Mouse (Mus musculus) forebrain, embryonic 13.5 days (tissue): ENCODE results near the gene Trmt61a. TPM values are rescaled to one million over a fixed set of nuclear protein-coding genes. Genes with fewer than 3 reads are reported as not detected.
A peak's percentile ranks its signal among the peaks of the same experiment; 100 is the strongest.
"Not testable (repeated sequence)": the region's sequence is repeated elsewhere in the genome, so short reads cannot be mapped to it uniquely, and the experiment has no call there.

Experiments
- ATAC-seq: fragments of 200-750 bp; cut with Nextera tagmentation; 2 replicates; pipeline ENCODE4 v1.8.0; 2017
- H3K27ac ChIP-seq: fragments of 300-500 bp; sonication (generic); 2 replicates; pipeline ENCODE4 v1.5.1; 2015; ENCODE audit warnings: inconsistent platforms, mild to moderate bottlenecking, moderate library complexity
- H3K27me3 ChIP-seq: fragments of 300-500 bp; sonication (generic); 2 replicates; pipeline ENCODE4 v1.6.1; 2015; ENCODE audit warnings: mild to moderate bottlenecking, inconsistent platforms
- H3K36me3 ChIP-seq: fragments of 300-500 bp; sonication (generic); 2 replicates; pipeline ENCODE4 v1.6.1; 2015; ENCODE audit warnings: mild to moderate bottlenecking, inconsistent platforms; ENCODE audit not compliant: poor library complexity, severe bottlenecking
- H3K4me1 ChIP-seq: fragments of 300-500 bp; sonication (generic); 2 replicates; pipeline ENCODE4 v1.6.1; 2015; ENCODE audit warnings: inconsistent platforms
- H3K4me2 ChIP-seq: fragments of 300-500 bp; sonication (generic); 2 replicates; pipeline ENCODE4 v1.6.1; 2015; ENCODE audit warnings: inconsistent platforms, mild to moderate bottlenecking, moderate library complexity
- H3K4me3 ChIP-seq: fragments of 300-500 bp; sonication (generic); 2 replicates; pipeline ENCODE4 v1.5.1; 2015; ENCODE audit warnings: mild to moderate bottlenecking, inconsistent platforms
- H3K9ac ChIP-seq: fragments of 300-500 bp; sonication (generic); 2 replicates; pipeline ENCODE4 v1.6.1; 2015; ENCODE audit warnings: mild to moderate bottlenecking, inconsistent platforms
- H3K9me3 ChIP-seq: fragments of 300-500 bp; sonication (generic); replicated peaks from 2 replicates; pipeline ENCODE4 v1.6.1; 2016; ENCODE audit warnings: inconsistent platforms
- WGBS: fragments of 180-500 bp; shearing (Covaris S2); methylation state at CpG from one replicate; pipeline ENCODE4 v1.1.7; 2015; 5-methylcytosine and 5-hydroxymethylcytosine counted together
- polyA plus RNA-seq: library from polyadenylated mRNA; unstranded; fragments of >200 nt; fragmentation: Nextera tagmentation; extraction: Ambion mirVana; gene quantifications from 2 replicates; pipeline ENCODE4 v1.2.1, GENCODE M21; 2015

The Trmt61a gene
- polyA plus RNA-seq = 10.7 and 12.2 TPM in 2 replicates

GRCm38 (mm10) chr12:111677882-111678669 is at the start of gene Trmt61a:
Gene Trmt61a (plus strand): TSS chr12:111678105.
- Histone ChIP-seq H3K9me3 (no peaks in the 10 kb centered on the region), H3K4me1 (peaks cover 23% of the 10 kb centered on the region), H3K9ac (peak within 1 kb of the TSS; percentile 80), H3K4me2 (peak within 1 kb of the TSS; percentile 98), H3K4me3 (peak within 1 kb of the TSS; percentile 90), H3K27ac (peak within 1 kb of the TSS; percentile 93), H3K27me3 (peaks cover 8% of the 10 kb centered on the region), H3K36me3 (peaks cover 28% of the 10 kb centered on the region)
- peak; percentile 88 for ATAC-seq
- WGBS = under 1% methylated on average over 51 of the region's 51 CpGs

GRCm38 (mm10) chr12:111648061-111648645 is 29.8 kb upstream of the Trmt61a start:
- ATAC-seq = peak; percentile 65; the same call in 1 of the 2 replicates
- Histone ChIP-seq H3K9ac (no peak overlapping the region), H3K27ac (no peak overlapping the region), H3K4me1 (no peaks in the 10 kb centered on the region), H3K4me2 (no peak overlapping the region), H3K4me3 (no peak overlapping the region), H3K9me3 (no peaks in the 10 kb centered on the region), H3K36me3 (peaks cover 90% of the 10 kb centered on the region), H3K27me3 (no peaks in the 10 kb centered on the region)
- WGBS = 56% methylated on average over 6 of the region's 6 CpGs

DNA sequence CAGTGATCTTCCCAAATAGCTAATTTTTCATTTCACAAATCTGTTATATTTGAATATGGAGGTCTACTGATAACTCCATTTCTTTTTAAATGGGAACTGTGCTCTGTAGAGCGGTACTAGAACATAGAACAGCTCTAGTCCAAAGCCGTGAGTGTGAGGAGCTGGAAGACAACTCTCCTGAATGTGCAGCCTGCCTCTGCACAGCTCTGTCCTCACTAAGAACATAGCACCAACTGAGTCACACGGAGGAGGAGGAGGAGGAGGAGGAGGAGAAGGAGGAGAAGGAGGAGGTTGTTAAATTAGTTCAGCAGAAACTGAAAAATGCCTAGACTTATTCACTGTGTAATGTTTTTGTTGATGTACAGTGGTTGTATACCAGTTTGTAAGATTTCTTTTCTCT is 25.0 kb upstream of the Trmt61a start:
- Histone ChIP-seq H3K9ac (no peak overlapping the region), H3K36me3 (peaks cover 84% of the 10 kb centered on the region), H3K27me3 (no peaks in the 10 kb centered on the region), H3K4me1 (peaks cover 4% of the 10 kb centered on the region; the same call in 1 of the 2 replicates), H3K27ac (no peak overlapping the region), H3K9me3 (no peaks in the 10 kb centered on the region), H3K4me2 (no peak overlapping the region), H3K4me3 (no peak overlapping the region)
- 81% methylated on average over 3 of the region's 3 CpGs for WGBS
- no peak for ATAC-seq

GRCm38 (mm10) chr12:111653434-111653833 is 24.5 kb upstream of the Trmt61a start:
- peak; percentile 41; the same call in 1 of the 2 replicates for ATAC-seq
- H3K4me2 ChIP-seq = no peak overlapping the region
- H3K36me3 ChIP-seq = peaks cover 80% of the 10 kb centered on the region
- H3K4me3 ChIP-seq = no peak overlapping the region
- no peak overlapping the region for H3K9ac ChIP-seq
- H3K9me3 ChIP-seq = no peaks in the 10 kb centered on the region
- H3K27ac ChIP-seq = peak overlapping the region; percentile 7; the same call in 1 of the 2 replicates
- 33% methylated on average over 3 of the region's 3 CpGs for WGBS
- H3K27me3 ChIP-seq = no peaks in the 10 kb centered on the region
- peaks cover 4% of the 10 kb centered on the region; the same call in 1 of the 2 replicates for H3K4me1 ChIP-seq

- 94% methylated on average over 11 of the region's 11 CpGs for WGBS
- Histone ChIP-seq H3K36me3 (peaks cover 74% of the 10 kb centered on the region), H3K4me3 (no peak overlapping the region), H3K27me3 (no peaks in the 10 kb centered on the region), H3K27ac (no peak overlapping the region), H3K4me1 (peaks cover 4% of the 10 kb centered on the region; the same call in 1 of the 2 replicates), H3K9me3 (no peaks in the 10 kb centered on the region), H3K9ac (no peak overlapping the region), H3K4me2 (no peak overlapping the region)
- no peak for ATAC-seq
Measured at GRCm38 (mm10) chr12:111655695-111656094, 22.2 kb upstream of the Trmt61a start.

DNA sequence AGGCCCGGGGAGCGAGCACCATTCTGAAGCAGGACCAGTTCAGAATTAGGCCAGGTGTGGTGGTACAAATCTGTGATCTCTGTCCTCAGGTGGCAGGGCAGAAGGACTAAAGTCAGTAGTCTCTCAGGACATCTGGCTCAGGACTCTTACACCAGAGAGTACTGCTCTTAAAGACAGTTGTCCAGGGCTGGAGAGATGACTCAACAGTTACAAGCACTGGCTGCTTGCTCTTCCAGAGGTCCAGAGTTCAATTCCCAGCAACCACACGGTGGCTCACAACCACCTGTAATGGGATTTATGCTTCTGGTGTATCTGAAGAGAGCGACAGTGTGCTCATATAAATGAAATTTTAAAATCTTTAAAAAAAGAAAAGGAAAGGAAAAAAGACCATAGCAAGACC is 18.6 kb upstream of the Trmt61a start:
- Histone ChIP-seq H3K27ac (no peak overlapping the region), H3K4me2 (no peak overlapping the region), H3K9ac (no peak overlapping the region), H3K36me3 (peaks cover 70% of the 10 kb centered on the region), H3K9me3 (no peaks in the 10 kb centered on the region), H3K4me3 (no peak overlapping the region), H3K4me1 (no peaks in the 10 kb centered on the region), H3K27me3 (no peaks in the 10 kb centered on the region)
- 95% methylated on average over 4 of the region's 4 CpGs for WGBS
- ATAC-seq = no peak

- no peaks in the 10 kb centered on the region for H3K27me3 ChIP-seq
- H3K9me3 ChIP-seq = no peaks in the 10 kb centered on the region
- H3K36me3 ChIP-seq = peaks cover 67% of the 10 kb centered on the region
- no peak for ATAC-seq
- no peaks in the 10 kb centered on the region for H3K4me1 ChIP-seq
- H3K4me2 ChIP-seq = no peak overlapping the region
- H3K9ac ChIP-seq = no peak overlapping the region
- H3K27ac ChIP-seq = no peak overlapping the region
- 93% methylated on average over 1 of the region's 1 CpGs for WGBS
- no peak overlapping the region for H3K4me3 ChIP-seq
Measured at GRCm38 (mm10) chr12:111660628-111661027, 17.3 kb upstream of the Trmt61a start.

DNA sequence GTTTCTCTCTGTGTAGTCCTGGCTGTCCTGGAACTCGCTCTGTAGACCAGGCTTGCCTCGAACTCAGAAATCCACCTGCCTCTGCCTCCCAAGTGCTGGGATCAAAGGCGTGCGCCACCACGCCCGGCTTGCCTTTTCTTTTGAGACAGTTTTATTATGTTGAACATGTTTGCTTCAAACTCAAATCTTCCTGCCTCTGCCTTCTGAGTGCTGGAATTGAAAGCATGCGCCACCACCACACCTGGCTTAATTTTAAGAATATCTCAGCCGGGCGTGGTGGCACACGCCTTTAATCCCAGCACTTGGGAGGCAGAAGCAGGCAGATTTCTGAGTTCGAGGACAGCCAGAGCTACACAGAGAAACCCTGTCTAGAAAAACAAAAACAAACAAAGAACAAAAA is 16.4 kb upstream of the Trmt61a start:
- H3K9me3 ChIP-seq, ATAC-seq, H3K4me2 ChIP-seq, H3K9ac ChIP-seq, H3K4me1 ChIP-seq, H3K4me3 ChIP-seq, H3K27ac ChIP-seq, H3K27me3 ChIP-seq: not testable (repeated sequence)
- 95% methylated on average over 11 of the region's 11 CpGs for WGBS
- peaks cover 63% of the 10 kb centered on the region for H3K36me3 ChIP-seq

DNA sequence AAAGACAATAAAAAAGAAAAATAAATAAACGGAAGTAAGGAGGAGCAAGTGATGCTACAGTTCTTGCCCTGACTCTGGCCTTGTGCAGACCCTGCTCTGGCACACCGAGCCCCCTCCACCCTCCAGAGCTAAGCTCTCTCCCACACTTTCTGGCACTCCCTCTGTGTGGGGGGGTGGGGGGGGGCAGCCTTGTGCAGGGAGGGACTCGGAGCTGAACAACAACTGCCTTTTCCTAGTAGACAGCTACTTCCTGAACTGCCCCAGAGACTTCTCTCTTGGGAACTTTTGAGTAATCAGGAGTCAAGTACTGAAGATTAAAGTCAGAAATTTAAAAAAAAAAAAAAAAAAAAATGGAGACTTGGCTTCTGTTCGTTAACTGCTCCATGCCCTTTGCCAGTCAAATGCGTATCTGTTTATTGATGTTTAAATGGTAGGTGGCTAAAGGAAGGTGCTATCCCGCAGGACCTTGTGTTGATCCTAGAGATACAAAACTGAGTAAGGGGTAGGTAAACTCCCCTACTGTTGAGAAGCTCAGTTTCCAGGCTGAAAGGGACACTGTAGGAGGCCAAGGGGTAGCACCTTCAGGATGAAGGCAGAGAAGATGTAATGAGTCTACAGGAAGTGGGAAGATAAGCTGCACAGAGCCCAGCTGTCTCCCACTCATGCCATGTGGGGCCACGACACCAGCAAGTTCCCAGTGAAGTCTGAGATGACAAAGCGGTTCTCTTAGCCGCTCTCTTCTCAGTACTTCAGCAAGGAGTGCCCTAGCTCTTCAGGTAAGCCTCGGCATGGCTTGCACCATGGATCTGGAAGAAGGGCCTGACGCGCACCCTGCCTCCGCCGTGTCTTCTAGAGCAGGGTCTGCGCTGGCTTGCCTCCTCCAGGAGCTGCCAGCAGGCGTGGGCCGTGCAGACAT is 14.4 kb upstream of the Trmt61a start:
- no peak overlapping the region for H3K9ac ChIP-seq
- peaks cover under 1% of the 10 kb centered on the region for H3K4me1 ChIP-seq
- no peak overlapping the region for H3K4me3 ChIP-seq
- no peaks in the 10 kb centered on the region for H3K27me3 ChIP-seq
- H3K36me3 ChIP-seq = peaks cover 48% of the 10 kb centered on the region
- ATAC-seq = no peak
- WGBS = 83% methylated on average over 17 of the region's 17 CpGs
- H3K4me2 ChIP-seq = no peak overlapping the region
- no peaks in the 10 kb centered on the region for H3K9me3 ChIP-seq
- H3K27ac ChIP-seq = no peak overlapping the region

- no peaks in the 10 kb centered on the region for H3K27me3 ChIP-seq
- no peaks in the 10 kb centered on the region for H3K9me3 ChIP-seq
- no peak overlapping the region for H3K4me3 ChIP-seq
- ATAC-seq = no peak
- no peak overlapping the region for H3K27ac ChIP-seq
- 48% methylated on average over 6 of the region's 6 CpGs for WGBS
- peaks cover 51% of the 10 kb centered on the region for H3K36me3 ChIP-seq
- H3K4me2 ChIP-seq = no peak overlapping the region
- peaks cover 8% of the 10 kb centered on the region for H3K4me1 ChIP-seq
- H3K9ac ChIP-seq = no peak overlapping the region
Measured at GRCm38 (mm10) chr12:111664144-111664634, 13.7 kb upstream of the Trmt61a start.

DNA sequence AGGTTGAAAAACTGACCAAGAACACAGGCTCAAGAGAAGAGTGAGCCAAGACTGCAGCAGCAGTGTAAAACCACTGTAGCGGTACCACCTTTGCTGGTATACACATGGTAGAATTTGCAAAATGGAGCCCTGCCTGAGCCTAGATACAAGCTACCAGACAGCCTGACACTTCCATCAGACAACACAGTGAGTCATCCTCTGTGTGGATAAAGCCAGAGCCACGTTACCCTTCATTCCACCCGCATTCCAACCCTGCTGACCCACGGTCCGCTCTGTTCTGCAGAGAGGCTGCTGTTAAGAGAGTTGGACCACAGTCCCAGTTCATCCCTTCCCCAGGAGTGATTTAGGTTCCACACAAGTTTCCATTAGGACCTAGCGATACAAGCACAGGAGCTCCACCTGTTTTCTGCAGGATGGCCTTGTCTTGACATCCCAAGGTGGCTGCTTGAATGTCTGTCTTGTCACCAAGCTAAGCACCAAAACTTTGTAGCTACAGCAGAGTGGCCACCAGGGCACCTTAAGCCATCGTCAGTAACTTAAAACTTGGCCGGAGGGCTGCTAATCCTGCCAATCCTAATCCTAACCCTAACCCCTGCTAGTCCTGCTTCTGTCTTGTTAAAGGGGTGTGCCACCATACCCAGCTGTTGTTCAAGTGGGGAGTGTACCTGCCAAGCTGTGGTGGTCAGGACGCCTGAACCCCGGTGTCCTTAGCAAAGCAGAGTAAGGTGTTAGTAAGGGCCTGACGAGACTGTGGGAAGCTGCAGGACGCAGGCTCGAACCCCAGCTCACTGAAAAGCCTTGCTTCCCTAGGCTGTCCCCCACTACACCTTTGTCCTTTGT is 12.6 kb upstream of the Trmt61a start:
- H3K9ac ChIP-seq = no peak overlapping the region
- H3K36me3 ChIP-seq = peaks cover 53% of the 10 kb centered on the region
- no peak overlapping the region for H3K4me2 ChIP-seq
- 86% methylated on average over 13 of the region's 13 CpGs for WGBS
- no peak overlapping the region for H3K4me3 ChIP-seq
- no peaks in the 10 kb centered on the region for H3K27me3 ChIP-seq
- no peak overlapping the region for H3K27ac ChIP-seq
- H3K4me1 ChIP-seq = peaks cover 19% of the 10 kb centered on the region
- ATAC-seq = no peak
- H3K9me3 ChIP-seq = no peaks in the 10 kb centered on the region
